Mouse (Mus musculus) spleen, postnatal 10 days (tissue): ENCODE data around the gene Cacnb2.
"Not testable (repeated sequence)": the region's sequence is repeated elsewhere in the genome, so short reads cannot be mapped to it uniquely, and the experiment has no call there.

Experiments used
- DNase-seq, 2 experiments: peaks; one replicate each; pipeline ENCODE4 v3.0.0; 2021 to 2022; ENCODE audit warnings: low spot score in 2 of 2

The Cacnb2 gene

GRCm38 (mm10) chr2:14657205-14657844, 54.4 kb downstream of the Cacnb2 start:
- DNase-seq, result no peak

GRCm38 (mm10) chr2:14665213-14665612, 62.3 kb downstream of the Cacnb2 start:
- DNase-seq, result no peak

- DNase-seq, result peak in 1 of 2 experiments; percentile 12
Observed at GRCm38 (mm10) chr2:14672117-14672516, 69.2 kb downstream of the Cacnb2 start.

- DNase-seq, result peak in 1 of 2 experiments; percentile 46
Observed at GRCm38 (mm10) chr2:14676885-14677516, 74.1 kb downstream of the Cacnb2 start.

- no peak for DNase-seq
Observed at GRCm38 (mm10) chr2:14684231-14684630, 81.3 kb downstream of the Cacnb2 start.

GRCm38 (mm10) chr2:14702973-14703645, 100.2 kb downstream of the Cacnb2 start:
- peak in 1 of 2 experiments; percentile 41 for DNase-seq

- DNase-seq, result no peak
Observed at GRCm38 (mm10) chr2:14703676-14704075, 100.8 kb downstream of the Cacnb2 start.

GRCm38 (mm10) chr2:14710247-14710646, 107.4 kb downstream of the Cacnb2 start:
- DNase-seq, result no peak

GRCm38 (mm10) chr2:14711751-14712150, 108.9 kb downstream of the Cacnb2 start:
- DNase-seq, result peak in 1 of 2 experiments; percentile 13

- DNase-seq, result no peak
Observed at GRCm38 (mm10) chr2:14713049-14713448, 110.2 kb downstream of the Cacnb2 start.

- DNase-seq, result no peak
Observed at GRCm38 (mm10) chr2:14716666-14717065, 113.8 kb downstream of the Cacnb2 start.

GRCm38 (mm10) chr2:14719119-14719718, 116.3 kb downstream of the Cacnb2 start:
- DNase-seq, result no peak

- DNase-seq, result no peak
Observed at GRCm38 (mm10) chr2:14725437-14725836, 122.5 kb downstream of the Cacnb2 start.

- not testable (repeated sequence) for DNase-seq
Observed at GRCm38 (mm10) chr2:14726601-14727000, 123.7 kb downstream of the Cacnb2 start.

GRCm38 (mm10) chr2:14738927-14739326, 136.0 kb downstream of the Cacnb2 start:
- DNase-seq, result no peak

- DNase-seq, result no peak
Observed at GRCm38 (mm10) chr2:14739510-14739909, 136.6 kb downstream of the Cacnb2 start.

GRCm38 (mm10) chr2:14740359-14740758, 137.5 kb downstream of the Cacnb2 start:
- no peak for DNase-seq

- DNase-seq, result no peak
Observed at GRCm38 (mm10) chr2:14744761-14745160, 141.9 kb downstream of the Cacnb2 start.

GRCm38 (mm10) chr2:14762846-14763245, 160.0 kb downstream of the Cacnb2 start:
- no peak for DNase-seq

GRCm38 (mm10) chr2:14763931-14764330, 161.0 kb downstream of the Cacnb2 start:
- DNase-seq, result no peak

- no peak for DNase-seq
Observed at GRCm38 (mm10) chr2:14769448-14769847, 166.6 kb downstream of the Cacnb2 start.

- DNase-seq, result no peak
Observed at GRCm38 (mm10) chr2:14770635-14771034, 167.7 kb downstream of the Cacnb2 start.
